Mouse (Mus musculus): ENCODE data around the gene Rab32. TPM values are rescaled to one million over a fixed set of nuclear protein-coding genes. Genes with fewer than 3 reads are reported as not detected.

Gene Rab32
- polyA plus RNA-seq, 1 experiment from 2014 or later, result 19.5 TPM

DNA sequence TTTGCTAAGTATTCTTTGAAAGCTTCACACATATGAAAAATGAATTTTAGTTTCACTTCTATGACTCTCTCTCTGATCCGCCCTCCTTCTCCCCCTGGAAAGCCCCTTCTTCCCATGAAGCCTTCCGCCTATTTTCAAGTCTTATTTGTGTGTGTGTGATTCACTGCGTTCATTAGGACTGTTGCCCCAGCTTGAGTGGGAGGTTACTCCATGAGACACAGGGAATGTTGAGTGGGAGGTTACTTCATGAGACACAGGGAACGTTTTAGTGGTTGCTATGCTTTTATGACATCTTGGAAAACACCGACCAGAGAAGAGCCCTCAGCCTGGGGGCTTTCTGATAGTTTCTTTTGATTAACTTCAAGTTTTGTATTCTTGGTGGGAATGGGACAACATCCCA is 11.4 kb downstream of the Rab32 start:
- WGBS, result 42% methylated on average over 5 of the region's 5 CpGs
- H3K4me3 ChIP-seq (ENCODE audit: low read length), result no peak overlapping the region

DNA sequence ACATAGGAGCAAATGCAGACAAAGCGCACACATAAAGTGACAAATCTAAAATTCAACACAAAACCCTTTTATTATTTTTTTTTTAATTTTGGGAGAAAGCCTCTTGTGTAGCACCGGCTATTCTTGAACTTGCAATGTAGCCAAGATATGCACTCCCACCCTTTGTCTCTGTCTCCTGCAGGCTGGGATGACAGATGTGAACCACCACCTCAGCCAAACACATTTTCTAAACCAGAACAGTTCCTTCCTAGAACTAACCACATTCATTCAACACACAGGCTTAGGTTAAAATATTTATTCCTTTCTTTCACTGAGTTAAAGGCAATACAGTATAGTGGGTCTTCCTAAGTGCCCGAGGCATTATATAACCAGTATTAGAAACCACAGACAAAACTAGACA is 13.1 kb downstream of the Rab32 start:
- H3K4me2 ChIP-seq (replicated peaks; ENCODE audit: low read depth, low read length), result no peak overlapping the region
- H3K27ac ChIP-seq (ENCODE audit: low read length), result no peak overlapping the region
- no peak for ATAC-seq (ENCODE audit: low FRiP score, low TSS enrichment)
- no peaks in the 10 kb centered on the region for H3K9me3 ChIP-seq (ENCODE audit: low read length)
- 87% methylated on average over 3 of the region's 3 CpGs for WGBS
- H3K36me3 ChIP-seq (ENCODE audit: insufficient read depth, low read length), result no peaks in the 10 kb centered on the region
- no peak overlapping the region for H3K4me3 ChIP-seq (ENCODE audit: low read length)
- no peak overlapping the region for H3K9ac ChIP-seq (replicated peaks; ENCODE audit: low read length)
- no peaks in the 10 kb centered on the region for H3K27me3 ChIP-seq (ENCODE audit: insufficient read depth, low read length)
- H3K4me1 ChIP-seq (ENCODE audit: insufficient read depth, low read length), result no peaks in the 10 kb centered on the region

More for the DNA sequence above, 11.4 kb downstream of the Rab32 start:
- H3K4me2 ChIP-seq (replicated peaks; ENCODE audit: low read depth, low read length), result no peak overlapping the region
- H3K9ac ChIP-seq (replicated peaks; ENCODE audit: low read length), result no peak overlapping the region
- H3K27me3 ChIP-seq (ENCODE audit: insufficient read depth, low read length), result no peaks in the 10 kb centered on the region
- H3K36me3 ChIP-seq (ENCODE audit: insufficient read depth, low read length), result no peaks in the 10 kb centered on the region
- ATAC-seq (ENCODE audit: low FRiP score, low TSS enrichment), result peak; percentile 42; the same call in 1 of the 2 replicates
- no peaks in the 10 kb centered on the region for H3K9me3 ChIP-seq (ENCODE audit: low read length)
- no peak overlapping the region for H3K27ac ChIP-seq (ENCODE audit: low read length)
- no peaks in the 10 kb centered on the region for H3K4me1 ChIP-seq (ENCODE audit: insufficient read depth, low read length)

Other genes with a start within 250 kb of the Rab32 start
- 0.17 and 0.34 TPM in 2 replicates for gene Adgb, start 85.9 kb downstream of the Rab32 start, polyA plus RNA-seq (2015; fragmentation: Nextera tagmentation; extraction: Ambion mirVana)
- gene Gm10944, start 123.1 kb upstream of the Rab32 start, polyA plus RNA-seq (2015; fragmentation: Nextera tagmentation; extraction: Ambion mirVana), result not detected in 2 replicates